Mouse (Mus musculus) CH12.LX (cell line): ENCODE data around the gene Fastkd5. TPM values are rescaled to one million over a fixed set of nuclear protein-coding genes. Genes with fewer than 3 reads are reported as not detected.
"Not testable (repeated sequence)": the region's sequence is repeated elsewhere in the genome, so short reads cannot be mapped to it uniquely, and the experiment has no call there.

Experiments
- DNase-seq: peaks from one replicate; pipeline ENCODE4 v3.0.0-alpha.2; 2013; ENCODE audit errors: extremely low read depth
- H3K27ac ChIP-seq: 2 replicates; pipeline ENCODE4 v1.5.1; 2012; ENCODE audit warnings: low read depth, mild to moderate bottlenecking, control low read depth, moderate library complexity; ENCODE audit not compliant: insufficient read depth
- H3K27me3 ChIP-seq: replicated peaks from 2 replicates; pipeline ENCODE3; 2012; ENCODE audit warnings: inconsistent platforms
- H3K36me3 ChIP-seq, 2 experiments: replicated peaks in 1 of 2; 2 replicates each; pipeline versions ENCODE3 to v1.6.1; 2012; ENCODE audit warnings: inconsistent platforms in 1 of 2, low read length in 1 of 2, mild to moderate bottlenecking in 1 of 2, mixed read lengths in 1 of 2, moderate library complexity in 1 of 2; ENCODE audit not compliant: control insufficient read depth in 1 of 2, insufficient read depth in 1 of 2
- H3K4me1 ChIP-seq, 2 experiments: 2 replicates each; pipeline ENCODE4 v1.6.1; 2012; ENCODE audit warnings: inconsistent platforms in 1 of 2, moderate library complexity in 1 of 2; ENCODE audit not compliant: insufficient read depth in 2 of 2, control insufficient read depth in 1 of 2
- H3K4me2 ChIP-seq: 2 replicates; pipeline ENCODE4 v1.6.1; 2012; ENCODE audit warnings: low read depth, mild to moderate bottlenecking, control low read depth; ENCODE audit not compliant: poor library complexity, insufficient read depth, severe bottlenecking
- H3K4me3 ChIP-seq, 3 experiments: fragments of 150-350 bp in 1 of 3; sonication (generic) in 1 of 3; replicated peaks in 1 of 3; 2 replicates each; pipeline versions ENCODE3 to v1.5.1; 2011 to 2012; ENCODE audit warnings: low read depth in 2 of 3, low read length in 2 of 3, mild to moderate bottlenecking in 2 of 3, moderate library complexity in 2 of 3, control low read depth in 1 of 3, improper control_type of control experiment in 1 of 3, inconsistent platforms in 1 of 3, mixed read lengths in 1 of 3; ENCODE audit not compliant: poor library complexity in 1 of 3
- H3K79me2 ChIP-seq: replicated peaks from 2 replicates; pipeline ENCODE4 v1.6.1; 2012; ENCODE audit warnings: mild to moderate bottlenecking, moderate library complexity; ENCODE audit not compliant: control insufficient read depth, poor library complexity, insufficient read depth, severe bottlenecking; ENCODE audit errors: extremely low read depth
- H3K9ac ChIP-seq: 2 replicates; pipeline ENCODE4 v1.6.1; 2012; ENCODE audit warnings: low read depth, mild to moderate bottlenecking, control low read depth, moderate library complexity; ENCODE audit not compliant: insufficient read depth
- H3K9me3 ChIP-seq: replicated peaks from 2 replicates; pipeline ENCODE3; 2012; ENCODE audit warnings: low read length, inconsistent platforms, mixed read lengths
- BHLHE40 ChIP-seq: IDR thresholded peaks from 2 replicates; pipeline ENCODE4 v1.6.1; 2011; ENCODE audit warnings: mild to moderate bottlenecking, low read depth, low read length, improper control_type of control experiment
- CTCF ChIP-seq, 2 experiments: IDR thresholded peaks in 1 of 2; conservative IDR thresholded peaks in 1 of 2; 2 replicates each; pipeline ENCODE4 v1.5.1; 2011 to 2012; ENCODE audit warnings: low read depth in 2 of 2, low read length in 2 of 2, improper control_type of control experiment in 1 of 2, inconsistent platforms in 1 of 2, mild to moderate bottlenecking in 1 of 2, moderate library complexity in 1 of 2
- EP300 ChIP-seq: IDR thresholded peaks from 2 replicates; pipeline ENCODE4 v1.6.1; 2011; ENCODE audit warnings: low read length, improper control_type of control experiment
- ETS1 ChIP-seq: conservative IDR thresholded peaks from 2 replicates; pipeline ENCODE4 v1.6.1; 2012; ENCODE audit warnings: low read depth, mild to moderate bottlenecking, inconsistent platforms, low read length, improper control_type of control experiment, moderate library complexity
- GABPA ChIP-seq: IDR thresholded peaks from 2 replicates; pipeline ENCODE4 v1.6.1; 2012; ENCODE audit warnings: low read depth, low read length, improper control_type of control experiment, inconsistent platforms; ENCODE audit not compliant: insufficient replicate concordance
- IRF4 ChIP-seq: IDR thresholded peaks from 2 replicates; pipeline ENCODE4 v1.6.1; 2014; ENCODE audit warnings: low read depth, mild to moderate bottlenecking, inconsistent platforms, low read length, improper control_type of control experiment
- JUN ChIP-seq: IDR thresholded peaks from 2 replicates; pipeline ENCODE4 v1.6.1; 2011; ENCODE audit warnings: low read depth, mild to moderate bottlenecking, low read length, improper control_type of control experiment, moderate library complexity; ENCODE audit not compliant: insufficient read depth
- KAT2A ChIP-seq: IDR thresholded peaks from 2 replicates; pipeline ENCODE4 v1.6.1; 2012; ENCODE audit warnings: low read length, improper control_type of control experiment, inconsistent platforms; ENCODE audit not compliant: insufficient replicate concordance
- MAFK ChIP-seq: IDR thresholded peaks from 2 replicates; pipeline ENCODE4 v1.6.1; 2011; ENCODE audit warnings: low read length, improper control_type of control experiment; ENCODE audit not compliant: insufficient replicate concordance
- MEF2A ChIP-seq: IDR thresholded peaks from 2 replicates; pipeline ENCODE4 v1.6.1; 2014; ENCODE audit warnings: low read depth, mild to moderate bottlenecking, inconsistent platforms, low read length, improper control_type of control experiment, borderline replicate concordance
- NELFE ChIP-seq: IDR thresholded peaks from 2 replicates; pipeline ENCODE4 v1.6.1; 2011; ENCODE audit warnings: low read depth, low read length, improper control_type of control experiment
- NRF1 ChIP-seq: IDR thresholded peaks from 2 replicates; pipeline ENCODE4 v1.6.1; 2014; ENCODE audit warnings: low read depth, mild to moderate bottlenecking, inconsistent platforms, low read length, improper control_type of control experiment, moderate library complexity
- POLR2AphosphoS2 ChIP-seq: IDR thresholded peaks from 2 replicates; pipeline ENCODE4 v1.6.1; 2011; ENCODE audit warnings: low read depth, low read length, improper control_type of control experiment
- RCOR1 ChIP-seq: conservative IDR thresholded peaks from 2 replicates; pipeline ENCODE4 v1.6.1; 2012; ENCODE audit warnings: low read depth, mild to moderate bottlenecking, inconsistent platforms, low read length, improper control_type of control experiment
- SIN3A ChIP-seq: IDR thresholded peaks from 2 replicates; pipeline ENCODE4 v1.6.1; 2012; ENCODE audit warnings: low read length, improper control_type of control experiment, inconsistent platforms
- SMC3 ChIP-seq: IDR thresholded peaks from 2 replicates; pipeline ENCODE4 v1.6.1; 2011; ENCODE audit warnings: low read depth, low read length, improper control_type of control experiment
- TBP ChIP-seq: conservative IDR thresholded peaks from 2 replicates; pipeline ENCODE4 v1.6.1; 2011; ENCODE audit warnings: low read depth, low read length, improper control_type of control experiment
- TCF12 ChIP-seq: IDR thresholded peaks from 2 replicates; pipeline ENCODE4 v1.6.1; 2014; ENCODE audit warnings: low read depth, mild to moderate bottlenecking, inconsistent platforms, low read length, improper control_type of control experiment
- USF1 ChIP-seq: IDR thresholded peaks from 2 replicates; pipeline ENCODE4 v1.6.1; 2014; ENCODE audit warnings: low read depth, mild to moderate bottlenecking, inconsistent platforms, low read length, improper control_type of control experiment
- USF2 ChIP-seq: conservative IDR thresholded peaks from 2 replicates; pipeline ENCODE4 v1.6.1; 2011; ENCODE audit warnings: low read depth, low read length, improper control_type of control experiment
- ZC3H11A ChIP-seq: IDR thresholded peaks from 2 replicates; pipeline ENCODE4 v1.6.1; 2012; ENCODE audit warnings: low read depth, mild to moderate bottlenecking, inconsistent platforms, low read length, improper control_type of control experiment
- ZKSCAN1 ChIP-seq: IDR thresholded peaks from 2 replicates; pipeline ENCODE4 v1.6.1; 2012; ENCODE audit warnings: low read depth, inconsistent platforms, low read length, improper control_type of control experiment, borderline replicate concordance
- ZMIZ1 ChIP-seq: IDR thresholded peaks from 2 replicates; pipeline ENCODE4 v1.6.1; 2012; ENCODE audit warnings: low read depth, mild to moderate bottlenecking, inconsistent platforms, low read length, improper control_type of control experiment
- dilution Hi-C: fragments of 300-500 bp; cut with MboI; formaldehyde crosslinking; loops from 2 replicates; pipeline ENCODE4 v1.14.3; 2020; ENCODE audit warnings: low sequenced_read_pairs; ENCODE audit not compliant: extremely low pct_unique_long_range_greater_than_20kb, extremely low pct_ligation_motif_present
- in situ Hi-C: fragments of 300-500 bp; cut with MboI; formaldehyde crosslinking; loops from 3 replicates; pipeline ENCODE4 v1.14.3; 2019; ENCODE audit warnings: low sequenced_read_pairs, low pct_ligation_motif_present, low pct_unique_long_range_greater_than_20kb, mixed read lengths
- polyA plus RNA-seq: library from polyadenylated mRNA; unstranded; fragments of >175 nt; gene quantifications from 2 replicates; pipeline ENCODE4 v1.2.1, GENCODE M21; 2012; ENCODE audit warnings: low read depth; ENCODE audit not compliant: insufficient read length
- total RNA-seq, 2 experiments: library from RNA; depleted of rRNA; stranded (reverse); fragments of 300-350 nt in 1 of 2; fragments of >200 nt in 1 of 2; gene quantifications; 2 replicates each; pipeline ENCODE4 v1.2.3; 2012 to 2014

Fastkd5 gene
- total and polyA plus RNA-seq, 3 experiments = 6.0 to 14.8 (median 9.1) TPM

DNA sequence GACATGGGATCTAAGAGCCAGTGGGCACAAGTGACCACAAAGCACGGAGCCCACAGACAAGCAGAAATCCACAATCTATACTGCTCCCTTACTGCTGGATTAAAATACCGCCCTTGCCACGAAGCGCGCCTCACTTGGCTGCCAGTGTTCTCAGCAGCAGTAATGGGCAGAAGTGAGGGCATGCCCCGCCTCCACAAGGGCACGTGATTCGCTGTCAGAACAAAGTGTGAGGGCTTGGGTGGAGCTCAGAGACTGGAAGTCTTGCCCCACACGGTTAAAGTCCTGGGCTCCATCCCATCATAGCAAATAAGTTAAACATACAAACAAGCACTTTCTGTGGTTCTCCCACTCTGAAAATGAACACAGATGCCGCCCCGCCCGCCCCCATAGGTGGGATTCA is 52.2 kb downstream of the Fastkd5 start:
- Histone ChIP-seq H3K27me3 (peaks cover 25% of the 10 kb centered on the region), H3K4me1 (peaks cover 8 to 9% of the 10 kb centered on the region in 2 experiments), H3K9me3 (no peaks in the 10 kb centered on the region), H3K27ac (no peak overlapping the region), H3K4me3 (no peak overlapping the region), H3K4me2 (no peak overlapping the region), H3K79me2 (no peaks in the 10 kb centered on the region), H3K36me3 (no peaks in the 10 kb centered on the region), H3K9ac (no peak overlapping the region)
- dilution Hi-C loops (no loop called here), in situ Hi-C loops (no loop called here)
- no peak for DNase-seq
- no peak for TF ChIP-seq MAFK
- TF ChIP-seq TCF12 = no peak
- TF ChIP-seq USF2 = peak; percentile 21; the same call in 1 of the 2 replicates
- TF ChIP-seq KAT2A = no peak
- no peak for TF ChIP-seq POLR2AphosphoS2
- no peak for TF ChIP-seq IRF4
- no peak for TF ChIP-seq TBP
- peak; percentile 65 for TF ChIP-seq USF1
- no peak for TF ChIP-seq SIN3A
- TF ChIP-seq RCOR1 = no peak
- peak; percentile 61 for TF ChIP-seq BHLHE40

DNA sequence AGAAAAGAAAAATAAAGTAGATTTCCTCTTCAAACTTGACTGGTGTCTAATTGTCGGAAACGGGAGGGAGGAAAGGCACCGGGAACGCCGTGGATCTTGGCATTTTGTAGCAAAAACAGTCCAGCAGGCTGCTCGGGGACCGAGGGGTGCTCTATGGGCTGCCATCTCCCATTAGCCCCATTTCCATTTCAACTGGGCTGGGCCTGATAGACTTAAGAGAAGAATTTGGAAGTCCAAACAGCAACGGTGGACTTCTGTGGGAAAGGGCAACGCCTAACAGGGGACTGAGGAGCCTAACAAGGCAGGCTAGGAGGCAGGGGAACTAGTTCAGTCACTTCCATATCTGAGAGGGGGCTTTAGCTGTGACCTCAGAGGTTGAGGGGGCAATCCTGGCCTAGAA is 52.8 kb downstream of the Fastkd5 start:
- in situ Hi-C loops (no loop called here), dilution Hi-C loops (no loop called here)
- Histone ChIP-seq H3K4me2 (no peak overlapping the region), H3K36me3 (no peaks in the 10 kb centered on the region), H3K4me1 (peaks cover 8 to 9% of the 10 kb centered on the region in 2 experiments), H3K9ac (no peak overlapping the region), H3K4me3 (no peak overlapping the region), H3K27ac (no peak overlapping the region), H3K27me3 (peaks cover 25% of the 10 kb centered on the region), H3K79me2 (no peaks in the 10 kb centered on the region), H3K9me3 (no peaks in the 10 kb centered on the region)
- TF ChIP-seq SMC3 = no peak
- TF ChIP-seq RCOR1 = no peak
- TF ChIP-seq NRF1 = no peak
- TF ChIP-seq CTCF (conservative IDR thresholded peaks at IDR 0.05 in 1 of 2, IDR thresholded peaks at IDR 0.05 in 1 of 2; ENCODE audit: low read depth in 2 of 2, low read length in 2 of 2) = no peak
- TF ChIP-seq JUN = no peak
- TF ChIP-seq MEF2A = no peak
- TF ChIP-seq ZC3H11A = no peak
- no peak for TF ChIP-seq NELFE
- no peak for TF ChIP-seq ZKSCAN1
- no peak for TF ChIP-seq USF1
- TF ChIP-seq ZMIZ1 = no peak
- TF ChIP-seq SIN3A = no peak
- no peak for TF ChIP-seq EP300
- TF ChIP-seq POLR2AphosphoS2 = no peak
- no peak for TF ChIP-seq ETS1
- TF ChIP-seq IRF4 = no peak
- no peak for TF ChIP-seq GABPA
- DNase-seq = no peak

DNA sequence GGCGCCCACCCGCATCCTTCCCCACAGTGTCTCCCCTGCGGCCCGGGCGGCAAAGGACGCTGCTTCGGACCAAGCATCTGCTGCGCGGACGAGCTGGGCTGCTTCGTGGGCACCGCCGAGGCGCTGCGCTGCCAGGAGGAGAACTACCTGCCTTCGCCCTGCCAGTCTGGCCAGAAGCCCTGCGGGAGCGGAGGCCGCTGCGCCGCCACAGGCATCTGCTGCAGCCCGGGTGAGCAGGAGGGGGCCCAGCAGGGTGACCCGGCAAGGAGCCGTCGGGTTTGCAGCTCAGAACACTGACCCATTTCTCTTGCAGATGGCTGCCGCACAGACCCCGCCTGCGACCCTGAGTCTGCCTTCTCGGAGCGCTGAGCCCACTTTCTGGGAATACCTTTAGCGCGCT is 53.3 kb downstream of the Fastkd5 start:
- not testable (repeated sequence) for H3K4me3 ChIP-seq, DNase-seq
- H3K27me3 ChIP-seq = peaks cover 22% of the 10 kb centered on the region

More for the DNA sequence above, 53.3 kb downstream of the Fastkd5 start:
- H3K9ac ChIP-seq, in situ Hi-C loops, H3K27ac ChIP-seq, H3K4me2 ChIP-seq, H3K36me3 ChIP-seq, dilution Hi-C loops, H3K79me2 ChIP-seq, H3K4me1 ChIP-seq, H3K9me3 ChIP-seq: not testable (repeated sequence)
